In genomic region chr2:118500191-118500590, GRCm38 (mm10) we compare ENCODE assay signal across 19 mouse cellular contexts. TPM values are rescaled to one million over a fixed set of nuclear protein-coding genes. Genes with fewer than 3 reads are reported as not detected.
DNase-seq lines count a peak whose midpoint lies in the region; ATAC-seq and TF ChIP-seq lines count a peak whose summit lies in the region.
"Had no signal": no experiment of that assay in that cellular context is flagged by ENCODE, and none has a peak within 500 bp of the region (broad histone marks: within the 10 kb centered on the region; RNA-seq: fewer than 3 reads in every experiment).

No protein-coding gene starts in this region.

- no peak for DNase-seq in heart, postnatal 4 days
- no peak for DNase-seq in thymus, adult 2 months
- no peak for DNase-seq in thymus, postnatal 0 days (ENCODE audit: low spot score)
- DNase-seq in right cerebral cortex, adult 2 months (ENCODE audit: low spot score in 2 of 2): no peak
- no peak for DNase-seq in natural killer cell, adult 2 months (ENCODE audit: low spot score in 2 of 2)
- no peak for DNase-seq in gastrocnemius, adult 8-10 months (ENCODE audit: low spot score in 2 of 2)
- DNase-seq: cerebellum, adult 8-10 months; gastrocnemius, postnatal 36 days; kidney, adult 11 months; lung, adult 2 months had no signal

- no peaks in the 10 kb centered on the region for H3K9me3 ChIP-seq in heart, embryonic 16.5 days (replicated peaks; ENCODE audit: control insufficient read depth, low read length)
- H3K9me3 ChIP-seq in limb, embryonic 13.5 days: no peaks in the 10 kb centered on the region
- H3K9me3 ChIP-seq: forebrain, embryonic 15.5 days; liver, embryonic 12.5 days; megakaryocyte, embryonic 14.5 days had no signal

- no peaks in the 10 kb centered on the region for H3K36me3 ChIP-seq in heart, embryonic 16.5 days (ENCODE audit: control insufficient read depth, insufficient read depth)
- H3K36me3 ChIP-seq in thymus, adult 2 months (ENCODE audit: control insufficient read depth, insufficient read depth, low read length): no peaks in the 10 kb centered on the region
- no peaks in the 10 kb centered on the region for H3K36me3 ChIP-seq in limb, embryonic 13.5 days
- H3K36me3 ChIP-seq: forebrain, embryonic 15.5 days; liver, embryonic 12.5 days had no signal

- no peak overlapping the region for H3K4me2 ChIP-seq in heart, embryonic 16.5 days (ENCODE audit: low read depth, low read length)
- peak overlapping the region; percentile 37 for H3K4me2 ChIP-seq in limb, embryonic 13.5 days (replicated peaks)
- H3K4me2 ChIP-seq: forebrain, embryonic 15.5 days; liver, embryonic 12.5 days had no signal

- no peaks in the 10 kb centered on the region for H3K27me3 ChIP-seq in heart, embryonic 16.5 days (ENCODE audit: control insufficient read depth, insufficient read depth, low read length)
- H3K27me3 ChIP-seq in thymus, adult 2 months (ENCODE audit: control insufficient read depth, insufficient read depth, low read length): no peaks in the 10 kb centered on the region
- peaks cover under 1% of the 10 kb centered on the region; the same call in 1 of the 2 replicates for H3K27me3 ChIP-seq in limb, embryonic 13.5 days
- H3K27me3 ChIP-seq: forebrain, embryonic 15.5 days had no signal

- no peak for TF ChIP-seq POLR2A in thymus, adult 2 months (IDR thresholded peaks at IDR 0.05; ENCODE audit: control insufficient read depth, extremely low read depth, insufficient read depth, low read length, poor library complexity)

- H3K9ac ChIP-seq in heart, embryonic 16.5 days (ENCODE audit: low read length): no peak overlapping the region
- H3K9ac ChIP-seq in limb, embryonic 13.5 days: no peak overlapping the region; the same call in 1 of the 2 replicates
- H3K9ac ChIP-seq: forebrain, embryonic 15.5 days; liver, embryonic 12.5 days had no signal

- H3K4me3 ChIP-seq in heart, embryonic 16.5 days (ENCODE audit: low read length): no peak overlapping the region
- H3K4me3 ChIP-seq in thymus, adult 2 months (ENCODE audit: control insufficient read depth, insufficient read depth, low read length): no peak overlapping the region; the same call in 1 of the 2 replicates
- no peak overlapping the region for H3K4me3 ChIP-seq in limb, embryonic 13.5 days
- H3K4me3 ChIP-seq: erythroblast, embryonic 14.5 days; forebrain, embryonic 15.5 days; liver, embryonic 12.5 days; megakaryocyte, embryonic 14.5 days had no signal

- H3K27ac ChIP-seq in heart, embryonic 16.5 days (ENCODE audit: low read length): peak overlapping the region; percentile 32; the same call in 1 of the 2 replicates
- H3K27ac ChIP-seq in thymus, adult 2 months (ENCODE audit: control insufficient read depth, insufficient read depth, low read length): peak overlapping the region; percentile 92
- H3K27ac ChIP-seq in limb, embryonic 13.5 days: peak overlapping the region; percentile 84
- H3K27ac ChIP-seq: forebrain, embryonic 15.5 days; kidney, postnatal 0 days; liver, embryonic 12.5 days had no signal

- no peak for ATAC-seq in heart, embryonic 16.5 days (replicated peaks; ENCODE audit: extremely low read depth, insufficient read depth, low FRiP score)
- ATAC-seq in limb, embryonic 13.5 days (ENCODE audit: low FRiP score, low read depth): no peak
- ATAC-seq: forebrain, embryonic 15.5 days; hindbrain, embryonic 16.5 days; liver, embryonic 12.5 days; midbrain, embryonic 16.5 days had no signal

- WGBS in heart, embryonic 16.5 days: 82% methylated on average over 2 of the region's 2 CpGs
- 62% methylated on average over 2 of the region's 2 CpGs for WGBS in thymus, adult 2 months
- WGBS in limb, embryonic 13.5 days: 66% methylated on average over 2 of the region's 2 CpGs

- H3K4me1 ChIP-seq in heart, embryonic 16.5 days (ENCODE audit: control insufficient read depth, insufficient read depth, low read length): peaks cover 2% of the 10 kb centered on the region; the same call in 1 of the 2 replicates
- peaks cover 59% of the 10 kb centered on the region for H3K4me1 ChIP-seq in thymus, adult 2 months (replicated peaks; ENCODE audit: control insufficient read depth, insufficient read depth, low read length)
- H3K4me1 ChIP-seq in limb, embryonic 13.5 days: peaks cover 38% of the 10 kb centered on the region
- H3K4me1 ChIP-seq: liver, embryonic 12.5 days had no signal

- TF ChIP-seq CTCF in thymus, adult 2 months (IDR thresholded peaks at IDR 0.05; ENCODE audit: borderline replicate concordance, control insufficient read depth, extremely low read depth, insufficient read depth, low read length, poor library complexity): no peak

RNA-seq across cellular contexts. Expression of gene Srp14, which starts 20.7 kb away (rescaled TPM):
- 197 and 220 TPM in 2 replicates for polyA plus RNA-seq in heart, embryonic 16.5 days (2015; fragmentation: Nextera tagmentation; extraction: Ambion mirVana)
- 100 to 1,000 TPM; 104 to 111 TPM for total RNA-seq in heart, postnatal 4 days (2021)
- polyA plus RNA-seq in thymus, adult 2 months (2012; rRNA removed): 59.9 and 82.7 TPM in 2 replicates
- 372 and 403 TPM in 2 replicates for polyA plus RNA-seq in thymus, postnatal 0 days (2015; fragmentation: Nextera tagmentation; extraction: Ambion mirVana)
- polyA plus RNA-seq in limb, embryonic 13.5 days (2015; fragmentation: Nextera tagmentation; extraction: Ambion mirVana): 244 and 249 TPM in 2 replicates
- 100 to 1,000 TPM; 139 to 157 (median 152) TPM for total RNA-seq in gastrocnemius, adult 8-10 months (2022)

RNA-seq across cellular contexts. Expression of gene Bmf, which starts 49.3 kb away (rescaled TPM):
- polyA plus RNA-seq in heart, embryonic 16.5 days (2015; fragmentation: Nextera tagmentation; extraction: Ambion mirVana): 1.4 and 1.8 TPM in 2 replicates
- 1 to 10 TPM; 4.2 to 7.6 TPM for total RNA-seq in heart, postnatal 4 days (2021)
- 67.3 and 80.9 TPM in 2 replicates for polyA plus RNA-seq in thymus, adult 2 months (2012; rRNA removed)
- 10.0 and 10.6 TPM in 2 replicates for polyA plus RNA-seq in thymus, postnatal 0 days (2015; fragmentation: Nextera tagmentation; extraction: Ambion mirVana)
- 6.8 and 7.3 TPM in 2 replicates for polyA plus RNA-seq in limb, embryonic 13.5 days (2015; fragmentation: Nextera tagmentation; extraction: Ambion mirVana)
- 1 to 10 TPM; 1.6 to 4.7 (median 1.9) TPM for total RNA-seq in gastrocnemius, adult 8-10 months (2022)

Comparison
In these comparisons a context has a peak if more than half of its experiments do, and no peak if none do; other contexts are left out.
1. H3K27ac ChIP-seq: peak in every context shown above with its lines; median percentile 92 in thymus, adult 2 months; 84 in limb, embryonic 13.5 days; 32 in heart, embryonic 16.5 days.